Mouse (Mus musculus) inflammation-experienced regulatory T-cells, adult 6 months (primary cell): ENCODE measurements around the gene Ndufa11. TPM values are rescaled to one million over a fixed set of nuclear protein-coding genes. Genes with fewer than 3 reads are reported as not detected.

ENCODE experiments used
- ATAC-seq: one replicate; pipeline ENCODE4 v1.8.0; 2017
- polyA plus RNA-seq, 3 experiments: library from polyadenylated mRNA; unstranded; fragments of 100-300 nt; shearing (Covaris generic); gene quantifications; one replicate each; pipeline ENCODE4 v1.2.1; 2017

The Ndufa11 gene
- polyA plus RNA-seq, 3 experiments from 2014 or later, result 216 to 257 (median 247) TPM

DNA sequence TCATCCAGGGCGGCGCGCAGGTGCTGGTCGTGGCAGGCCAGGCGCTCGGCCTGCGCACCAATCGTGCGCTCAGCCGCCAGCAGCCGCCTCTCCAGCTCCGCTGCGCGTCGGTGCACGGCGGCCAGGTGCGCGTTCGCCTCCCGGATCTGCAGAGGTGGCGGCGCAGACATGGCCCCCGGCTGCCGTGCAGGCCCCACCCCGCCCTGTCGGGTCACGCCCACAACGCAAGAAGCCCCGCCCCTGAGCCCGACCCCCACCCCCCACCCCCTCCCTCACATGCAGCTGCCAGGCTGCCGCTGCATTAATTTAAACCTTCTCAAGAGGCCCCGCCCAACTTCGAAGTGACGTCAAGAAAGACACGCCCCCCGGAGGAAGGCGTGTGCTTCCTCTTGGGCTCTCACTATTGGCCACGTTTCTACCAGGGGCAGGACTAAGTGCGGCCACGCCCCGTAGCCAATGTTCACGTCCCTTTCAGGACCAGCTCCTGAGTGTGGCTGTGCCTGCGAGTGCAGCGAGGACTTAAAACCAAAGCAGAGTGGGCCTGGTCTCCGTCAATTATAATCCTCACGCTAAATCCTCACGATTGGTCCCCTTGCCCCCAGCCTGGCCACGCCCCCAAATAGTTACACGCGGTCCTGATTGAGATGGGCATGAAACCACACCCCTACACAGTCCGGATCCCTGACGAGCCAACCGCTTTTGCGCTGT, 758 bp upstream of the Ndufa11 start:
- ATAC-seq, result peak; percentile 90

DNA sequence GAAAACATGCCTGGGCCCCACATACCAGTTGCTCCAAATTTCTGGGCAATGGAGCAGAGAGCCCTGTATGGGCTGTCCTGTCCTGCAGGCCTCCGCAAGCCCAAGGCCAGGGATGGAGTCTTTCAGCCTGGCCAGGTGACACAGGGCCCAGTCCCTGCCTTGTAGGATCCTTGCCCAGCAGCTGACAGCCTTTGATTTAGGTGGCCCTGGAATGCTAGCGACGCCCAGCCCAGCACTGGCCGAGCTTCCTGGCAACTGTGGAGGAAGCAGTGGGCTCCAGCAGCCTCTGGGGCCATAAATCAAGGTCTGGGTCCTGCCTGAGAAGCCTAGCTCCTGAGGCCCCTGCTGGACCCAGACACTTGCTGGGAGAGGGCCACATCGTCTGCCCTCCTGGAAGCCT, 4.9 kb downstream of the Ndufa11 start:
- ATAC-seq, result no peak

DNA sequence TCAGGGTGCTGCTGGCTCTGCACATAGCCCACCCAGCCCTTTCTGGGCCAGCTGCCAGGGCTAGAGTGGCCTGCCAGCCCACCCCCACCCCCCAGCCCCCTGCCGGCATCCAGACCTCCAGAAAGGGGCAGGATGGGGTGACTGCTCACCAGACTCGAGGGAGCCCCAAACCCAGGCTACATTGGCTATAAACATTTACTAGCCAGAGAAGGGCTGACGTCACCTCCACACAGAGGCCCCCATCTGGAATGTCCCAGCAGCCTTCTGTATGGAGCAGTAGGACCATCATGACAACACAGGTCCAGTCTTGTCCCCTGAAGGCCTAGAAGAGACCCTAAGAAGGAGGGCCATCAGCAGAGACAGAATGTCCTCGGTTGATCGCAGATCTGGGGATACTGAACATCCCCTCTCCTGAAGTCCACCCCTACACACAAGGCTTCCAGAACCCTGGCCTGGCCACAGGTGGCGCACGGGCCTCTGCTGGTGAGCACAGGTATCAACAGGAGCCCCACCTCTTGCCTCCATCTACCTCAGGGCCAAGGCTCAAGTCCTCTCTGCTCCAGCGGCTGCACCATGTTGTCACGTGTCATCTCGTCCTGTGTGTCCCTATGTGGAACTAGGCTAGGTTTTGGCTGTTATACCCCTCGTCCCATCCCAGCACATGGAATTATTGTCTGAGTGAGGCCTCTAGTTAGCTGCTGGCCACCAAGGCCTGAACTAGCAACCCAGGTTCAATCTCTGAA, 6.0 kb downstream of the Ndufa11 start:
- ATAC-seq, result no peak

DNA sequence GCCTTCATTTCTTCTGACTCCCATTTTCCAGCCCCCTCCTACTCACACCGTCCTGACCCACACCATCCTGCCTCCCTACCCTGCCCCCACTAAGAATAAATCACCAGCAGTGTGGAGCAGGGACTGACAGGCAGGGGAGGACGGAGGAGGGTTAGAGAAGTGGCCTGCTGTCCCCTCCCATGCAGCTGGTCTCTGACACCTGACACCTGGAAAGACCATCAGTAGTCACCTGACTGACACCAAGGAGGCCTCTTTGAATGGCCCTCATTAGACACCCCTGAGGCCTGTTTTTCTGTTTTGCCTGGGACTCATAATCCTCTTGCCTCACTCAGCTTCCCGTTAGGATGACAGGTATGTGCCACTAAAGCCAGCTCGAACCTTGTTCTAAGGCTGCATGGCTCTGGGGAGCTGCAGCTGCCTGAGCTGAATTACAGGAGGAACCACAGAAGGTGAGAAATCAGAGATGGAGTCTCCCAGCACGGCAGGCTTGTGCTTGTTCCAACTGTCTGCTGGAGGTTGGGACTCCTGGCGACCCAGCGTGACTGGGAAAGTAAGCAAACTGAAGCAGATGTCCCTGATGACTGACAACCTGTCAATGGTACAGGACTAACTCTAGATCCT, 9.6 kb downstream of the Ndufa11 start:
- no peak for ATAC-seq

DNA sequence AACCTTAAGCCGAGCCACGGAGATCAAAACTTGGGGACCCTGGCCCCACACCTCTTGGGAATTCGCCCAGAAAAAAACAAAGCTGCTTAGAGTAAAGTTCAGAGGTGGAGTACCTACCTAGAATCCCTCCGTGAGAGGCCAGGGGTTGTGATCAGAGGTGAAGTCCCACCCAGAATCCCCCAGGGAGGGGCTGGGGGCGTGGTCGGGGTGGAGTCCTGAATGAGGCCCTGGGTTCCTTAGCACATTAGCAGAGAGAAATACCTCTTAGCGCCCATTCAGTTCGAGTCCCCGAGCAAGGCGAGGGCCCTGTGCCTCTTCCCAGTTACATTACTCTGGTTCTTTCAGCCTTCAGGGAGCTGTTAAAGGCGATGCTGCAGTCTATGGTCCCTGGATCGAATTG, 10.1 kb downstream of the Ndufa11 start:
- ATAC-seq, result no peak

DNA sequence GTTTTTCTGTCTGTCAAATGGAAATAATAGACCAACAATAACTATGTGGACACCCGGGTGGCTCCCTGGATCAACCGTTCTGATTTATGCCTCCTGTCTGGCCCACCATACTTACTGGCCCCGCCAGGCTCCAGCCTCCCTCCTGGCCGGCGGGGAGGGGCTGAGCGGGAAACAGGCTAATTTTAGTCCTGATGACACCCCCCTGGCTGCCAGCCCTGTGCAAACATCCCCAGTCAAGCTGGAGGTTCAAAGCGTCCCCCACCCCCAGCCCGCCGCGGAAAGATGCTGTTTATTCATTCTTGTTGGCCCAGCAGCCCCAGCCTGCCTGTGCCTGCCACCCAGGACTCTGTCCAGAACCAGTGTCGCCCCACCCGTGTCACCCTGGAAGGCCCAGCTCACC, 10.6 kb downstream of the Ndufa11 start:
- ATAC-seq, result no peak

DNA sequence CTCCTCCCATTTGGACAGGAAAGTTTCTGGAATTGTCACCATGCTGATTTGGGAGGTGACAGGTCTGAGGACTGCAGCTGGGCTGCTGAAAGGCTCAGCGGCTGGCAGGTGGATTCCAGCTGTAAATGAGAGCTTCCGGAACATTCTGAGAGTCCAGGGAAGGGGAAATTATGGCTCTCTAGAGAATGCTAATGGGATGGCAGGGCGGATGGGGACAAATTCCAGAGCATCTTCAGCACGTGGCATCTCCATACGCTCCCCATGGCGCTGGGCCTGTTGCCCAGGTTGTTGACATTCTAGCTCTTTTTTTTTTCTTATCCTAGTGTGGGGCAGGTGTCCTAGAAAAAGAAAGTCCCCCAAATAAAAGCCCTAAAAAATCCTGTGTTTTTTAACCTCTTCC, 11.6 kb downstream of the Ndufa11 start:
- ATAC-seq, result no peak

DNA sequence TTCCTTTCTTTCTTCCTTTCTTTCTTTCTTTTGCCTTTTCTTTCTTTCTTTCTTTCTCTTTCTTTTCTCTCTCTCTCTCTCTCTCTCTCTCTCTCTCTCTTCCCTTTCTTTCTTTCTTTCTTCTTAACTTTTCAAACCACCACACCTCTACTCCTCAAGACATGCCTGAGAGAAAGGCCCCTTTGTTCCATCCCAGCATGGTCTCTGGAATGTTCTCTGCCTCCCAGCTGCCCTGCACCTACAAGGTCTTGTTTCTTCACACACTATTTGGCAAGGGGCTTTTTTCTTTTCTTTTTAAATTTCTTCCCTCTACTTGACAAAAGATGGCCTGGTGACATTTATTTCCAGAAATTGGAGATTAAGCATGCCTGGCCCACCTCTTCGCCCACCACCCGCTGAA, 12.1 kb downstream of the Ndufa11 start:
- ATAC-seq, result no peak

DNA sequence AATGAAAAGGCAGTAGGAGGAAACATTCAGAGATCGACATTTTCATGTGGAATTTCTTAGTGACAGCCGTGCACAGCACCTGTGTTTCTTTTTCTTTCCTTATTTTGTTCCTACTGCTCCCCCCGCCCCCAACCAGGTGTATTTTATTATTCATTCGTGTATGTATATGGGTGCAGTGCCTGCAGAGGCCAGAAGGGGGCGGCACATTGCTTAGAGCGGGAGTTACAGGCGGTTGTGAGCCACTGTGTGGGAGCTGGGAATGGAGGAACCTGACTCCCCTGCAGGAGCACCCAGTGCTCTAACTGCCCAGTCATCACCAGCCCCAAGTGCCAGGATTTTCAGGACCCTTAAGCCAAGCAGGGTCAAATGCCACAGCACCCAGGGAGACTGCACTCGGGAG, 19.0 kb downstream of the Ndufa11 start:
- no peak for ATAC-seq

DNA sequence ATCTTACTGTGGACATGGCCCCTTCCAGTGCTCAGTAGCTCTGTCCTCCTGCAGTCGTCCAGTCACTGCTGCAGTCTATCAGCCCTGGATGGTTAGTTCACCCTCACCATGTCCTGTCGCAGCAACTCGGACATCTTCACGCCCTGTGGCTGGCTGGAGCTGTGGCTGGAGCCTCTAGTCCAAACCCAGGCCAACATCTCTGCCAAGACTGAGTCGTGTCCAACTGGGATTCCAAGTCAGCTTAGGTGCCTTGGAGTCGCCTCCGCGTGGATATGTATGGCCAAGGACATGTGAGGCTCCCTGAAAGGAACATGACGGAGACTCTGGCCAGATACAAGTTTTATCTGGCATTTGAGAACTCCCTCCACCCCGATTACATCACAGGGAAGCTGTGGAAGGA, 20.7 kb downstream of the Ndufa11 start:
- ATAC-seq, result no peak

DNA sequence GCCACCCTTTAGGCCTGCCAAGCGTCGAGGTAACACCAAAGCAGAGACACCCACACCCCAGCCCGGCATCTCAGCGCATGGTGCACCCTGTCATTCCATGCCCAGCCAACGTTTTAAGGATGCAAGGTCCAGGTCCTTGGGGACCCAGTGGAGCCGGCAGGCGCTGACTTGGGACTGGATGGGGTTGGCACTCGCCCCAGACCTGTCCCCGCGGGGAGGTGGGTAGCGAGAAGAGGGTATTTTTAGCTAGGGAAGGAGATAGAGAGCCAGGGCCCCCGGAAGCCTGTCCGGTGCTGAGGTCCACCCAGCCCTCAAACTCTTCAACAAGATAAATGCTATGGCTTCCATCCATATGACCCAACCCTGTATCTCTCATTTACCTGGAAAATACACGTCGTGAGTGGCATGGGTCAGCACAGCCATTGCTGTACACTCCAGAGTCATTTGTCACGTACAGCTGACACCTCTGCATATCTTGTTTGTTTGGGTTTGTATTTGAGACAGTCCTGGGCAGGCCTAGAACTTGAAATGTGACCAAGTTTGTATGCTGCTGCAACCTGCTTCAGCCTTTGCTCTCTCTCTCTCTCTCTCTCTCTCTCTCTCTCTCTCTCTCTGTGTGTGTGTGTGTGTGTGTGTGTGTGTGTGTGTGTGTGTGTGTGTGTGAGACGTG, 22.7 kb downstream of the Ndufa11 start:
- ATAC-seq, result no peak

DNA sequence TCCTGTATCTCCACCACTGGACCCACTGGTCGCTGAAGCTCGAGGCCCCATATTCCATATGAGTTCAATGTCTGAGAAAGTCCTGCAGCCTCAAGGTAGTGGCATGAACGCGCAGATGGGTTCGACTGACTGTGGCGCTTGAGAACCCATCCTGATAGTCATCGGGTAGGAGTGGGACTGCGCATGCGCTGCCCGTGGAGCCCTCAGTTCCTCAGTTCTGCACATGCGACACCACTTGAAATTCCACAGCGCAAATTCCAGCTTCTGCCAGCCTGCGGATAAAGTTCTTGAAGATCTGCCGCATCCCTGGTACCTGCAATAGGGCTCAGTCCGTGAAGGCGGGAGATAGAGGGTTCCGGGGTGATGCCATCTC, 23.2 kb downstream of the Ndufa11 start:
- no peak for ATAC-seq

DNA sequence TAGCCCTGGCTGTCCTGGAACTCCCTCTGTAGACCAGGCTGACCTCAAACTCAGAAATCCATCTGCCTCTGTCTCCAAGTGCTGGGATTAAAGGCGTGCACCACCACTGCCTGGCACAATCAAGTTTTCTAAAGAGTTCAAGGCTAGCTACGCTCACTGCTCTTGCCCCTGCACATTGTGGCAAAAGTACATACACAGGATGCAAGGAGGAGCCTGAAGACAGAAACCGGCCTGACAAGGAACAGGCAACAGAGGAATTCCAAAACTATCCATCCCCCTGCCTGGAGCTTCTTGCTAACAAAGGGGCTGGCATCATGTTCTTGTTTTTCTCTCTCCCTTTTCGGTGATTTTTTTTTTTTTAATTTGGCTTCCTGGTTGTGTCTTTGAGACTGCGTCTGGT, 26.6 kb downstream of the Ndufa11 start:
- ATAC-seq, result no peak

DNA sequence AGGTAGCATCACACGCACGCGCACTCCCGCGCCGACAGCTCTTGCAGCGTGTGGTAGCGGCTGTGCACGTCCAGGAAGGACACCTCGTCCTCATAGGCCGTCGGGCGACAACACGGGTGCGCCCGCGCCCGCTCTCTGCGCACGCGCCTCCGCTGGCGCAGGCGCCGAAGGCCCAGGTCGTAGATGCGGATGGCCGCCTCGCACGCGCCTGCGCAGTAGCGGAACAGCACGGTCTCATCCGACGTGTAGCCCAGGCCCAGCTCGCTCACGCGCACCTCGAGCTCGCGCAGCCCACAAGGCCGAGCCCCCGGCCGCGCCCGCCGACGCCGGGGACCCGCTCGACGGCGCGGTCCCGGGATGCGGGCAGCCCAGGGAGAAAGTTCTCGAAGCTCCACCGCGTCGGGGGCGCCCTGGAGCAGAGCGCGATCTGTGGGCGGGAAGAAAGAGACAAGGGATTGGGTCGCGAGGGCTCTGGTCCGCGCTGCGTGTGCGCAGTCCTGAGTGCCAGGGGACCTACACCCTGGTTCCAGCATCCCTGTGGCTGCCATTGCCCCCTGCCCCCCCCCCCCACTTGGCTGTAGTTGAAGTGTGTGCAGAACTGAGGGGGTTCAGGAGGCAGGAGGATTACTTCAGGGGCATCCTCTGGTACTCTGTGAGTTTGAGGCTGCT, 34.0 kb downstream of the Ndufa11 start:
- no peak for ATAC-seq

DNA sequence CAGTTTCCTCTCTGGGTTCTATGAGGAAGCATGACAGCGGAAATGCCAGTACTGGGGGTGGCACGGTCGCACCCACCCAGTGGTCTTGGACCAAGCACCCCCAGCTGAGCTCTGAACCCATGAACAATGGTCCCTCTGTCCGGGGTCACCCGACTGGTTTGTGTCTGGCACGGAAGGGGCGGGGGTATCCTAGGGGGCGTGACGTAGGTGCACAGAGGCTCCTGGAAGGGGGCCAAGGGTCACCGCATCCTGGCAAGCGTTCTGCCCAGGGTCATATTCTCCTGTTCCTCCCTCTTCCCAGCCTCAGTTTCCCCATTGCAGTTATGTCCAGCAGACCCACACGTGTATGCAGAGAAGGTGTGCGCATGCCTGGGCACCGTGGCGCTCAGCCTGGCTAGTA, 35.9 kb downstream of the Ndufa11 start:
- no peak for ATAC-seq

DNA sequence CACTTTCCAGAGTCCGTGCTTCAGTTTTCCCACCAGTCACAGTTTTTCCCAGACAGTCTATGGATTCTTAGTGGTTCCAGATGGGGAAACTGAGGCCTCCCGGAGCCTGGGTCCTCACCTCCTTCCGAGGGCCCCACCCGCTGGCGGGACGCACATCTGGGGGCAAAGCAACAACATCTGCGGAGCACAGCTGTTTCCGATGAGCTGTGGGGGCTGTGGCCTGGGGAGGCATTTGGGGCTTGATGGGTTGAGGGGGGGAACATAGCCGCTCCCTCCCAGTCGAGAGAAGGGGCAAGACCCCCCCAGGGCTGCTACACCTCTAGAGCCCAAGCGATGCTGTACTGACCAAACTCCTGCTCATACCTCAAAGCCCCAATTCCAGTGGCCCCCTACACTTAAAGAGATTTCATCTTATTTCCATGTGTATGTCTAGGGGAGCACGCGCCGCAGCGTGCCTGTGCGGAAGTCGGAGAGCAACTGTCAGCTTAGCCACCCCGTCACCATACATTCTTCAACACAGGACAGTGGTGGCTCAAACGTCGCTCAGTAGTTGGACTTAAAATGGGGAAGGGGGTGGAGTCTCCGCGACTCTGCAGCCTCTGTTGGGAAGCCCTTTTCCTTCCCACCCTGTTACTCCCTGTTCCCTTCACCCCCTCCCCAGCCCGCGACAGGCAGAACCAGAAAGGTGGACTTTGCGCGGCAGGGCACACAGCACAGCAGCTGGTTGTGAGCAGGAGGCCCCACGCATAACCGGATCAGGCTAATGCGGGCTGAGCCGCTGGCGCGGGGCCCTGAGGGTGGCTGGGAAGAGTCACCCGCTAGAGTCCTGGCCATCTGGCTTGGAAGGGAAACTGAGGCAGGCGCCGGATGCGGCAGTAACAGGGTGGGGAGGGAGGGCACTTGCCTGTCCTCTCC, 37.0 kb downstream of the Ndufa11 start:
- ATAC-seq, result no peak

DNA sequence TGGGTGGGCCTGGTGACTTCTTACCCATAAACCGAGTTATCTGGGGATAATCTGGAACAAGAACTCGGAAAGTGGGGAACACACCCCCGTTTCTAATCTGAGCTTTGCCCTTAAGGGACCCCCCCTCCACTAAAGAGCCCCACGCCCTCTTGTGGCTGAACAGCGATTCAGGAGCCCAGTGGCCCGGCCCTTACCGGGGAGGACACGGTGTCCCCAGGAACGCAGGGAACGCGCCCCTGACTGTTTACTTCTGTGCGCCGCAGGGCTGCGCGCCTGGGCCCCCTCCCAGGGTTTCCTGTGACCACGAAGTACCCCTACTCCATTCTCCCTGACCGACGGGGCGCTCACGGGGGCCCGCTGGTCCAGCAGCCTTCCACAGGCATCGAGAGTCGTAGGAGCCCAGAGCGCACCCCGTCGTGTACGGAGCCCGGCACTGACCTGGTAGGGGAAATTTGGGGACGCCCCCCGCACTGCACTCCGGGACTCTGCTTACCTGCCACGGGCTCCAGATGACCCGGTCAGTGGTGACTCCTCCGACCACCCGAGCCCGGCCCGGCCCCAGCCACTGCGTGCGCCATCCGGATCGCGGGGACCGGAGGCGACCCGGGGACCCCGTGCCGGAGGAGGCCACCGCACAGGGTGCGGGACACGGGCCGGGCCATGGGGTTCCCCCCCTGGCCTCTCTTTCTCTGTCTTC, 39.3 kb downstream of the Ndufa11 start:
- no peak for ATAC-seq

DNA sequence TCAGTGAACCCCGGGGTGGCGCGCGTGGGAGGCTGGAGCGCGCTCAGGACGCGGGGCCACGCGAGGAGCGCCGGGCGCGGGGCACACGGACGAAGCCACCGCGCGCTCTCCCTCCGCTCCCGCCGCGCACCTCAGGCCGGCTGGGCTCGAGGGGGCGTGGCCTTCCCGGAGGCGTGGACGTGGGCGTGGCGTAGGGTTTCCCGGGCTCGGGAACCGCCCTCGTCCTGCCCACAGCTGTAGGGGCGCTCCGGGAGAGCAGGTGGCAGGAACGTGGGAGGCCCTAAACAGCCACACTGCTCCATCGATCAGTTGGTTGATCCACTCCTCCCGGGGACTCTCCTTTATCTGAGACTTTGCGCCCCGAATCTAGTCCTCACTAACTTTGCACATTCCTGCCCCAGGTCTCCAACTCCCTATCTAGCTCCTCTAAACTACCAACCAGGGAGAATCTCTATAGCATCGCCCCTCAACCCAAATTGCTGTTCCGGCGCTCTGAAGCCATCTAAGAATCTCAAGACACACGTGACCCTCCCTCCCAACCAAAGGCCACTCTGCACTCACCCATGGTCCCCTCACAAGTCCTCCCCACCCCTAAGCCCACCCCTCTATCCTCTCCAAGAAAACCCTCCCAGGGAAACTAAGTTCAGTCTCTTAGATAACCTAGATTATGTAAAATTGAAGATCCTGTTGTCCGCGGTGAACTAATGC, 40.0 kb downstream of the Ndufa11 start, which contains the start of gene Nrtn:
Nrtn (minus strand) TSS at position 115 of the 708 bp plus-strand sequence.
- ATAC-seq, result no peak

DNA sequence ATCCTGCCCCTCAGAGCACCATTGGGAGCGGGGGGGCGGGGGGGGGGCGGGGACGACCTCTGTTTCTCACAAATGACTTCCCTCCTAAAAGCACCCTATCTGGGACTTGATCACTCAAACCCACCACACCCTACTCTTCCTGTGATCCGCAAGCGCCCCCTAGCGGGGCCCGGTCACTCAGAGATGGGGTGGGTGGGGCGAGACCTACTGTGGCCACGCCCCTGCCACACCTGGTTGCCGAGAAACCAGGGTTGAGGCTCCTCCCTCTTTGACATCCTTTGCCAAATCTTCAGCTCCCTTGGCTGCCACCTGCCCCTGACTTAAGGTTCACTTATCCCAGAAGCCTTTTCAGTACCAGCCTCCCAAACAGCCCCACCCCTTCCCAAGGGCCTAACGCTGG, 40.6 kb downstream of the Ndufa11 start:
- ATAC-seq, result no peak

DNA sequence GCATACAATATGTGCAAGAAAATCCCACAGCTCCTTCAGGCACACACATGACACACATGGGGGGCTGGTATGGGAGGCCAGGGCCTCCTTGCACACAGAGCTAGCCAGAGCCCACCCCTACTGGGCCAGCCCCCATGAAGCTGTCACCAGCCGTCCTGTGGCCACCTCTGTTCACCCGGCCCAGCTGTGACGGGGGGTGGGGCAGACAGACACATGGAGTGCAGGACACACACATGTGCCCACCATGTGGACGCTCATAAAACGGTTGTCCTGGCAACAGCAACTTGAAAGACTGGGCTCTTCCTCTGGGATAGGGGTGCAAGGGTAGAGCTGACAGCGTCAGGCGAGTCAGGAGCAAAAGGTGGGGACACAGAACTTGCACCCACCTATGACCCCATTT, 41.7 kb downstream of the Ndufa11 start:
- no peak for ATAC-seq
